Mouse (Mus musculus) mesoderm, embryonic 11.5 days (tissue): Measurements from ENCODE around the gene Wfdc17.

Experiments used
- DNase-seq: peaks from one replicate; pipeline ENCODE4 v3.0.0-alpha.2; 2012; ENCODE audit warnings: low read depth, low spot score

The Wfdc17 gene

GRCm38 (mm10) chr11:83740443-83740991 lies 36.7 kb downstream of the Wfdc17 start:
- no peak for DNase-seq

DNA sequence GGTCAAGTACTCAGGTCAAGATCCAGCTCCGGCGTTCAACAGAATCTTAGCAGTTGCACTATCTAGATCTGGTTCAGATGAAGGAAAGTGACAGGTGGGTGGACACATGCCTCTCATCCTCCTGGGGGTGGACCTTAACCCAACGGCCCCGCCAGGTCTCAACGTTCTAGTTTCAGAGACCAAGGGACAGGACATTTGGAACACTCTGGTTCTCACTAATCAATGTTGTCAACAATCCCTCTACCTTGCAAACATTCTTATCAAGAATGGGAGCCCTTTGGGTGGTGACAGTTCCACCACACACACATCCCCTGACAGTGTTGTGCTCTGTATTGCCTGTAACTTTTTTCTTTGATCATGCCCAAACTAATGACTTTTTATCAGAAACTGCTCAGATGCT lies 38.0 kb downstream of the Wfdc17 start:
- no peak for DNase-seq

DNA sequence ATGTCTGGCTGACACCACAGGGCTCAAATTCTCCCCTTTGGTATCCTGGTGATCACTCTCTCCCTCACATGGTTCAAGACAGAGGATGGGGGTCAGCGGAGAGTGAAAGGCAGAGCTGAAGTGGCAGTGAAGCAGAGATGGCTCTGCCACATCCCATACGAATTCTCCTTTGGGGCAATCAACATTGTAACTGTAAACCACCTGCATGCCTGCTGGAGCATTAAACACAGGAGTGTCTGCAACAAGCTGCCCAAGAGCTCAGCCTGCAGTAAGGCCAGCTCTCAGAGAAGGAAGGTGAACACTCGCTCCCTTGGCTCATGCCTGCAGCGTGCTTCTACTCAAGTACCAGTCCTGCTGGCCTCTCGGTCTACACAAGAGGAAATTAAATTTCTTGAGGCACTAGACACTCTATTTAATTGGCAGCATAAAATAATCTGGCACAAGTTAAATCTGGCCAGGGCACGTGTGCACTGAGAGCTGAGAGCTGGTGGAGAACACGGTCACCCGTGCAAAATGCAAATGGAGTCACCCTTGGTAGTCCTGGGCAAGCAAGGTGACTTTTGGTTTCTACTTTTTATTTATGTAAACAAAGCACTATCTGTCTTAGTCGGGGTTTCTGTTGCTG lies 39.1 kb downstream of the Wfdc17 start:
- DNase-seq = no peak

DNA sequence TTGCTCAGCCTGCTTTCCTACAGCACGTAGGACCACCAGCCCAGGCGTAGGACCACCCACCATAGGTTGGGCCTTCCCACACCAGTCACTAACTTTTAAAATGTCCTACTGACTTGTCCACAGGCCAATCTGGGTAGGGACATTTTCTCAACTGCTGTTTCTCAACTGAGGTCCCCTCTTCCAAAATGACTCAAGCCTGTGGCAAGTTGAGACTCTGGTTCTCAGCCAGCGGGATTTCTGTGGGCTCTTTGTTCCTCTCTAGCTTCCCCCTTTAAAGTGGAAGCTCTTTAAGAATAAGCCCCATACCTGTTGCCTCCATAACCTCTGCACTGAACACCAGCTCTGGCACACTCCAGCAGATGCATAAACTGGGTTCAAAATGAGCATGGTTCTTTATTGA lies 39.7 kb downstream of the Wfdc17 start:
- no peak for DNase-seq

DNA sequence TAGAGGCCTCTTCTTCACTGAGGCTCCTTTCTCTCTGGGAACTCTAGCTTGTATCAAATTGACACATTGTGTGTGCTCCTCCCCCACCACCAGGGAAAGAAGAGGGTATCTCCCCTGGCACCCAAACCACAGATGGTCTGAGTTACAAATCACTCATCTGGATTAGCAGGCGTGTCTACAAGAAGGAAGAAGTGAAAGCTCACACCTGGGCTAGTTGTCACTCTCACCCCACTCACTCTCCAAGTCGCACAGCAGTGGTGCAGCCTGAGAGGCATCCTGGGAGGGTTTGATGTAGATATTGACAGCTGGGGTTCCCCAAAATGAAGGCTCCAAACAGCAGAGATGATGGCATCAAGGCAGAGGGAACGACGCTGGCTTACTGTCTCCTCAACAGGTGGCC lies 42.4 kb downstream of the Wfdc17 start:
- DNase-seq = no peak

DNA sequence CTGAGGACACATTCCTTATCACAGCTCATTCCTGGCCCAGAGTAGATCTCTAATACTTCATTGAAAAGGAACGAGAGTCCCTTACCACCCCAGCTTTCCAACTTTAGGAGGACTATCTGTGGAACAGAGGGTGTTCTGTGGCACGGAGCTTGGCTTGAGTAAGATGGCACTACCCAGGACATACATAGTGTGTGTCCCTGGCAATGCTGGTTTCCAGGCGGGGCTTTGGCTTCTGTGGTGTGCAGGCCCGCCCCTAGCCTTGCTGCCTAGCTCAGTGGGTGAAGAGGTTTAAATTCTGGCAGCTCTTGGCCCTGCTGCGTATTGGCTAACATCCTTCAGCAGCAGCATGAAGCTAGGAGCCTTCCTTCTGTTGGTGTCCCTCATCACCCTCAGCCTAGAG lies 42.9 kb downstream of the Wfdc17 start, which contains the start of gene Wfdc21:
Gene Wfdc21 (plus strand): TSS at position 260 of the 400 bp plus-strand sequence.
- DNase-seq = no peak

DNA sequence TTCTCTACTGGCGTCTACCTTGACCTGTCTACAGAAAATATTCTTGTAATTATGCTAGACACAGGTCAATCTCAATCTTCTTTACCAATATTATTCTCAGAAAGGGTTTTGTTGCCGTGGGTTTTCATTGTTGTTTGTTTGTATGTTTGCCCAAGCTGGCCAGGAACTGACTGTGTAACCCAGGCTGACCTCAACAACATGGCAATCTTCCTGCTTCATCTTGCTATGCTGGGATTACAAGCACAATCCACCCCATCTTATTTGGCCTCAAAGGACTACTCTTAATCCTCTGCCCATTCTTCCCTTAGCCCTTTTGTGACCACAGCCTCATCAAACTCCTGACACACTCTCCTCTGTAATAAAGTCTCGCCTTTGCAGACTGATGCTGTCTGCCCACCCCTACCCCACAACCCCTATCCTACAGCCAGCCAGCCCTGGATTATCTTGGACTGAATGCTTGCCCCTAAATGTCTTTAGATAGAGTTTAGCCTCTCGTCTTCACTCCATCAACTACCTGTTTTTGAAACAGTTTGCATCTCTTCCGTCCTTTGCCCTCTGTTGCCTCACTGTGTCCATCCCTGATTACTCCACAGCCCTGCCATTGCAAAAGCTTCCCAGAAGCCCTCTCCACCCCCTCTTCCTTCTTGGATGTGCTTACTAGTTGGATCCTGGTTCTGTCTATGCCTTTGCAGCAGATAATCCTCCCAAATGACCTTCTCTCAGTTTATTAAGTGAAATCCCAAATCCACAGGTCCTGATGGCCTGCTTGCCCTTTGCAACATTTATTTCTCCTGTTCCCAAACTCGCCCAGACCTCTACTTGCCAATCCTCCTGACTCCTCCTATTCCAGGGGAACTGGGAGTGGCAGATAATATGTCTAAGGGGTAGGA lies 43.8 kb downstream of the Wfdc17 start:
- no peak for DNase-seq

GRCm38 (mm10) chr11:83753581-83754181 lies 49.9 kb downstream of the Wfdc17 start, which contains the start of gene Heatr6:
Gene Heatr6 (plus strand): TSS chr11:83753696.
- DNase-seq = peak; percentile 90

DNA sequence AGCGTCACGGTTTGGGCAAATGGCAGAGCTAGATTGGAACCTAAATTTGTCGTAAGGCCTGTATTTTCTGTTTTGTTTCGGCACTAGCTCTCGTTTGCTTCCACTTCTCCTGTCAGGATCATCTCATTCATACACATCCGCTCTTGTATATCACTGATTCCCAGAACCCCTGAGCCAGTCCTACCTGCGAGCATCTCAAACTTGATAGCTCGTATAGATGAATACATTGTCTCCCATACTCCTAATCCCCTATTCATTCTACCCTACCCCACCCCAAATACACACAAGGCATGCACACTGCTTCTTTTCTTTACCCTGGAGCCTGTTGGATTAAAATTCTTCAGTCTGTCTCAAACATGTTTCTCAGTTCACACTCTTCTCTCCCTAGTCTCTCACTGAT lies 50.4 kb downstream of the Wfdc17 start:
- DNase-seq = no peak
